Mouse (Mus musculus): ENCODE measurements around the gene Optn.

The Optn gene

GRCm38 (mm10) chr2:5029808-5030207 is 34.0 kb downstream of the Optn start:
- DNase-seq (ENCODE audit: low read depth, low spot score): no peak

- DNase-seq (ENCODE audit: low read depth, low spot score): peak; percentile 55
These were observed 35.8 kb downstream of the Optn start for GRCm38 (mm10) chr2:5028047-5028446.

GRCm38 (mm10) chr2:5027057-5027456 is 36.8 kb downstream of the Optn start:
- DNase-seq (ENCODE audit: low read depth, low spot score): no peak

- DNase-seq (ENCODE audit: low read depth, low spot score): peak; percentile 77
These were observed 38.6 kb downstream of the Optn start for GRCm38 (mm10) chr2:5025162-5025733.

GRCm38 (mm10) chr2:5023699-5024399 is 40.0 kb downstream of the Optn start:
- DNase-seq (ENCODE audit: low read depth, low spot score): no peak

GRCm38 (mm10) chr2:5023275-5023674 is 40.6 kb downstream of the Optn start:
- no peak for DNase-seq (ENCODE audit: low read depth, low spot score)

- no peak for DNase-seq (ENCODE audit: low read depth, low spot score)
These were observed 44.1 kb downstream of the Optn start for GRCm38 (mm10) chr2:5019708-5020107.

- DNase-seq (ENCODE audit: low read depth, low spot score): no peak
These were observed 46.9 kb downstream of the Optn start for GRCm38 (mm10) chr2:5016922-5017321.

GRCm38 (mm10) chr2:5015527-5015926 is 48.3 kb downstream of the Optn start:
- no peak for DNase-seq (ENCODE audit: low read depth, low spot score)

- peak; percentile 85 for DNase-seq (ENCODE audit: low read depth, low spot score)
These were observed 49.2 kb downstream of the Optn start for GRCm38 (mm10) chr2:5014616-5015015.

- peak; percentile 98 for DNase-seq (ENCODE audit: low read depth, low spot score)
These were observed 51.1 kb downstream of the Optn start, which contains the start of gene Mcm10 for GRCm38 (mm10) chr2:5012491-5013324. TSS of gene Mcm10 (minus strand) at chr2:5012791.

GRCm38 (mm10) chr2:5011898-5012490 is 51.9 kb downstream of the Optn start:
- no peak for DNase-seq (ENCODE audit: low read depth, low spot score)

- DNase-seq (ENCODE audit: low read depth, low spot score): no peak
These were observed 56.7 kb downstream of the Optn start for GRCm38 (mm10) chr2:5007107-5007506.

- no peak for DNase-seq (ENCODE audit: low read depth, low spot score)
These were observed 62.6 kb downstream of the Optn start for GRCm38 (mm10) chr2:5001266-5001665.

GRCm38 (mm10) chr2:4998905-4999304 is 64.9 kb downstream of the Optn start:
- DNase-seq (ENCODE audit: low read depth, low spot score): no peak

- DNase-seq (ENCODE audit: low read depth, low spot score): no peak
These were observed 67.4 kb downstream of the Optn start for GRCm38 (mm10) chr2:4996421-4996824.

- DNase-seq (ENCODE audit: low read depth, low spot score): no peak
These were observed 68.2 kb downstream of the Optn start for GRCm38 (mm10) chr2:4995646-4996045.

- no peak for DNase-seq (ENCODE audit: low read depth, low spot score)
These were observed 69.4 kb downstream of the Optn start for GRCm38 (mm10) chr2:4994436-4994835.

- no peak for DNase-seq (ENCODE audit: low read depth, low spot score)
These were observed 70.3 kb downstream of the Optn start for GRCm38 (mm10) chr2:4993584-4993983.

- DNase-seq (ENCODE audit: low read depth, low spot score): peak; percentile 66
These were observed 74.9 kb downstream of the Optn start for GRCm38 (mm10) chr2:4988826-4989424.

- DNase-seq (ENCODE audit: low read depth, low spot score): no peak
These were observed 76.3 kb downstream of the Optn start for GRCm38 (mm10) chr2:4987388-4988180.

All from ZHBTc4 (cell line).